In the genomic region with DNA sequence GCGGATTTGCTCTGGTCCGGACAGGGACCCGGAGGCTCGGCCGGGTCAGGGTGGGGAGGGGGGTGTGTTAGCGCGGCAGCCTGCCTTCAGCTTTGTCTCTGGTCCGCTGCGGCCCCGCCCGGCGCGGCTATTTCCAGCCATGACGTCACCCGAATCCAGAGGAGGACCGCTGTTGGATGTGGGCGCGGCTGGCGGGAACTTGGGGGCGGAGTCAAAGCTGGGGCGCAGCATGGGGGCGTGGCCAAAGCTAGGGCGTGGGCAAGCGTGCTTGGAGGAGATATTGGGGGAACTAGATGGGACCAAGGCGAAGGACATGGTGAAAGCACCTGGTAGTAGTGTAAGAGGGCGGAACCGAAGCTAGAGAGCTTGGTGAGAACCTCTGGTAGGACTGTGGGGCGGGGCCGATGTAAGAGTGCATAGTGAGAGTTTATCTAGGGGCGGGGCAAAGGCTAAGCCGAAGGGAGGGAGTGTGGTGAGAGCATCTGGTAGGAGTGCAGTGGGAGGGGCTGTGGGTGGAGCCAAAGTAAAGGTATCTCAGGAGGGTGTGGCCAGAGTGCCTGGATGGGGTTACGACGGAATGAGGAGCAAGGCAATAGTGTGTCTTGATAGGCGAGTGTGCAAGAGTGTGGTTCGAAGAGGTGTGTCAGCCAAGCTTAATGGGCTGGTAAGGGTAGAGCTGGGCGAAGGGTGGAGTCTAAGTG, we compare ENCODE assay signal across 8 mouse cellular contexts. TPM values are rescaled to one million over a fixed set of nuclear protein-coding genes. Genes with fewer than 3 reads are reported as not detected.
DNase-seq lines count a peak whose midpoint lies in the region; ATAC-seq and TF ChIP-seq lines count a peak whose summit lies in the region.

No protein-coding gene starts in this region.

- peak; percentile 94 for DNase-seq in brain, embryonic 14.5 days (ENCODE audit: low read depth)
- DNase-seq in kidney, postnatal 0 days (ENCODE audit: low spot score) = peak; percentile 97
- DNase-seq in liver, embryonic 11.5 days (ENCODE audit: low spot score) = peak; percentile 99
- DNase-seq in naive thymus-derived CD4-positive, alpha-beta T cell, adult 2 months (ENCODE audit: low read depth) = peak; percentile 96

- no peaks in the 10 kb centered on the region for H3K79me3 ChIP-seq in C2C12 (ENCODE audit: low read depth)

- TF ChIP-seq POLR2A in brain, embryonic 14.5 days (IDR thresholded peaks at IDR 0.05; ENCODE audit: borderline replicate concordance, extremely low read depth, insufficient read depth, insufficient read length, poor library complexity, severe bottlenecking) = no peak

- H3K4me1 ChIP-seq in erythroblast, embryonic 14.5 days (ENCODE audit: control insufficient read depth) = peaks cover 93% of the 10 kb centered on the region
- peaks cover 40% of the 10 kb centered on the region for H3K4me1 ChIP-seq in heart, embryonic 12.5 days (replicated peaks)
- peaks cover 13% of the 10 kb centered on the region for H3K4me1 ChIP-seq in kidney, postnatal 0 days (replicated peaks; ENCODE audit: insufficient read depth, low read length)
- peaks cover 32% of the 10 kb centered on the region for H3K4me1 ChIP-seq in liver, embryonic 11.5 days (replicated peaks; ENCODE audit: control insufficient read depth, insufficient read depth, low read length)
- peaks cover 15% of the 10 kb centered on the region for H3K4me1 ChIP-seq in stomach, embryonic 14.5 days (ENCODE audit: control insufficient read depth, insufficient read depth, low read length)

- H3K79me2 ChIP-seq in C2C12 (ENCODE audit: control insufficient read depth, insufficient read depth) = peaks cover 18% of the 10 kb centered on the region

- H3K36me3 ChIP-seq in C2C12 (ENCODE audit: control insufficient read depth, insufficient read depth) = peaks cover 4% of the 10 kb centered on the region
- peaks cover 44% of the 10 kb centered on the region for H3K36me3 ChIP-seq in erythroblast, embryonic 14.5 days (ENCODE audit: control insufficient read depth)
- H3K36me3 ChIP-seq in heart, embryonic 12.5 days = peaks cover 33% of the 10 kb centered on the region
- H3K36me3 ChIP-seq in kidney, postnatal 0 days (ENCODE audit: insufficient read depth, low read length) = peaks cover 33% of the 10 kb centered on the region
- H3K36me3 ChIP-seq in liver, embryonic 11.5 days (ENCODE audit: control insufficient read depth, insufficient read depth, low read length) = peaks cover 22% of the 10 kb centered on the region
- H3K36me3 ChIP-seq in stomach, embryonic 14.5 days (ENCODE audit: control insufficient read depth, insufficient read depth, low read length) = peaks cover 26% of the 10 kb centered on the region

- TF ChIP-seq CTCF in C2C12 (IDR thresholded peaks at IDR 0.05; ENCODE audit: control insufficient read depth, insufficient read depth, insufficient read length) = no peak
- TF ChIP-seq CTCF in brain, embryonic 14.5 days (IDR thresholded peaks at IDR 0.05; ENCODE audit: borderline replicate concordance, extremely low read depth, insufficient read depth, insufficient read length) = no peak
- TF ChIP-seq CTCF in kidney, postnatal 0 days (IDR thresholded peaks at IDR 0.05; ENCODE audit: low read depth) = no peak

- peak overlapping the region; percentile 56 for H3K4me3 ChIP-seq in C2C12 (ENCODE audit: insufficient read depth, poor library complexity, severe bottlenecking)
- H3K4me3 ChIP-seq in erythroblast, embryonic 14.5 days (replicated peaks) = peak overlapping the region; percentile 93
- peak overlapping the region; percentile 80 for H3K4me3 ChIP-seq in heart, embryonic 12.5 days
- peak overlapping the region; percentile 92 for H3K4me3 ChIP-seq in kidney, postnatal 0 days (replicated peaks; ENCODE audit: low read depth, low read length)
- peak overlapping the region; percentile 93 for H3K4me3 ChIP-seq in liver, embryonic 11.5 days (ENCODE audit: low read depth, low read length)
- H3K4me3 ChIP-seq in stomach, embryonic 14.5 days (ENCODE audit: low read depth, low read length) = peak overlapping the region; percentile 86

- peak overlapping the region; percentile 93 for H3K9ac ChIP-seq in heart, embryonic 12.5 days
- peak overlapping the region; percentile 98 for H3K9ac ChIP-seq in kidney, postnatal 0 days (ENCODE audit: low read depth, low read length)
- peak overlapping the region; percentile 94 for H3K9ac ChIP-seq in liver, embryonic 11.5 days (ENCODE audit: low read depth, low read length)
- peak overlapping the region; percentile 91 for H3K9ac ChIP-seq in stomach, embryonic 14.5 days (replicated peaks; ENCODE audit: low read depth, low read length)

- H3K27me3 ChIP-seq in C2C12 (ENCODE audit: control insufficient read depth, insufficient read depth, insufficient read length) = no peaks in the 10 kb centered on the region
- no peaks in the 10 kb centered on the region for H3K27me3 ChIP-seq in erythroblast, embryonic 14.5 days (ENCODE audit: control insufficient read depth)
- no peaks in the 10 kb centered on the region for H3K27me3 ChIP-seq in heart, embryonic 12.5 days (replicated peaks)
- H3K27me3 ChIP-seq in kidney, postnatal 0 days (ENCODE audit: insufficient read depth, low read length) = no peaks in the 10 kb centered on the region
- H3K27me3 ChIP-seq in liver, embryonic 11.5 days (replicated peaks; ENCODE audit: control insufficient read depth, insufficient read depth, low read length) = no peaks in the 10 kb centered on the region
- H3K27me3 ChIP-seq in stomach, embryonic 14.5 days (ENCODE audit: control insufficient read depth, insufficient read depth, low read length) = no peaks in the 10 kb centered on the region

- peak overlapping the region; percentile 96 for H3K27ac ChIP-seq in heart, embryonic 12.5 days (ENCODE audit: poor library complexity, severe bottlenecking)
- H3K27ac ChIP-seq in kidney, postnatal 0 days = peak overlapping the region; percentile 98
- peak overlapping the region; percentile 96 for H3K27ac ChIP-seq in liver, embryonic 11.5 days (ENCODE audit: low read depth, low read length)
- H3K27ac ChIP-seq in stomach, embryonic 14.5 days (ENCODE audit: low read length) = peak overlapping the region; percentile 96

- H3ac ChIP-seq in C2C12 (ENCODE audit: control insufficient read depth, insufficient read length, low read depth) = peak overlapping the region; percentile 76

- H3K9me3 ChIP-seq in erythroblast, embryonic 14.5 days (ENCODE audit: control insufficient read depth, low read length) = no peaks in the 10 kb centered on the region
- H3K9me3 ChIP-seq in heart, embryonic 12.5 days (replicated peaks) = no peaks in the 10 kb centered on the region
- H3K9me3 ChIP-seq in kidney, postnatal 0 days (replicated peaks; ENCODE audit: low read length) = no peaks in the 10 kb centered on the region
- no peaks in the 10 kb centered on the region for H3K9me3 ChIP-seq in liver, embryonic 11.5 days (ENCODE audit: control insufficient read depth, low read length)
- H3K9me3 ChIP-seq in stomach, embryonic 14.5 days (ENCODE audit: control insufficient read depth, low read depth, low read length) = no peaks in the 10 kb centered on the region

- WGBS in heart, embryonic 12.5 days = 1% methylated on average over 36 of the region's 36 CpGs
- under 1% methylated on average over 36 of the region's 36 CpGs for WGBS in kidney, postnatal 0 days
- 1% methylated on average over 36 of the region's 36 CpGs for WGBS in liver, embryonic 11.5 days
- 1% methylated on average over 36 of the region's 36 CpGs for WGBS in stomach, embryonic 14.5 days

- ATAC-seq in heart, embryonic 12.5 days (ENCODE audit: insufficient number of reproducible peaks, low FRiP score) = peak; percentile 87
- peak; percentile 84 for ATAC-seq in kidney, postnatal 0 days (replicated peaks; ENCODE audit: low FRiP score, low read depth)
- ATAC-seq in liver, embryonic 11.5 days (replicated peaks; ENCODE audit: low FRiP score) = peak; percentile 89
- ATAC-seq in stomach, embryonic 14.5 days (ENCODE audit: insufficient number of reproducible peaks, insufficient read depth, low FRiP score, low read depth) = peak; percentile 83

- H3K4me2 ChIP-seq in heart, embryonic 12.5 days = peak overlapping the region; percentile 80
- H3K4me2 ChIP-seq in kidney, postnatal 0 days (ENCODE audit: low read length) = peak overlapping the region; percentile 65
- peak overlapping the region; percentile 86 for H3K4me2 ChIP-seq in liver, embryonic 11.5 days
- H3K4me2 ChIP-seq in stomach, embryonic 14.5 days (replicated peaks; ENCODE audit: low read depth, low read length) = peak overlapping the region; percentile 63

TF ChIP-seq in C2C12, 6 proteins besides CTCF, POLR2A, EP300 and RAD21 (continues in another document):
- TF ChIP-seq MAX (IDR thresholded peaks at IDR 0.05) (no peak), MYOG (IDR thresholded peaks at IDR 0.05; ENCODE audit: control insufficient read depth, extremely low read depth, insufficient read length) (no peak), CEBPB (IDR thresholded peaks at IDR 0.05; ENCODE audit: low read depth) (no peak)

RNA-seq across cellular contexts. Expression of gene Klf11, which starts 0.7 kb away (rescaled TPM):
- 3.9 TPM for polyA plus RNA-seq in C2C12 (2012; fragmentation: generic; extraction: Trizol)
- polyA plus RNA-seq in brain, embryonic 14.5 days (2012; rRNA removed) = 15.1 and 19.6 TPM in 2 replicates
- polyA plus RNA-seq in erythroblast, embryonic 14.5 days (2012) = 13.4 and 13.7 TPM in 2 replicates
- polyA plus RNA-seq in heart, embryonic 12.5 days (2016; fragmentation: Nextera tagmentation; extraction: Ambion mirVana) = 20.6 and 21.6 TPM in 2 replicates
- 15.4 and 17.2 TPM in 2 replicates for polyA plus RNA-seq in kidney, postnatal 0 days (2015; fragmentation: Nextera tagmentation; extraction: Ambion mirVana)
- 8.7 and 12.1 TPM in 2 replicates for polyA plus RNA-seq in liver, embryonic 11.5 days (2014; fragmentation: Nextera tagmentation; extraction: Ambion mirVana)
- polyA plus RNA-seq in stomach, embryonic 14.5 days (2014; fragmentation: Nextera tagmentation; extraction: Ambion mirVana) = 14.3 and 14.7 TPM in 2 replicates

RNA-seq across cellular contexts. Expression of gene Cys1, which starts 29.8 kb away (rescaled TPM):
- polyA plus RNA-seq in C2C12 (2012; fragmentation: generic; extraction: Trizol) = 0.36 TPM
- 1.5 and 2.2 TPM in 2 replicates for polyA plus RNA-seq in brain, embryonic 14.5 days (2012; rRNA removed)
- polyA plus RNA-seq in erythroblast, embryonic 14.5 days (2012) = not detected in 2 replicates
- polyA plus RNA-seq in heart, embryonic 12.5 days (2016; fragmentation: Nextera tagmentation; extraction: Ambion mirVana) = 0.76 and 1.0 TPM in 2 replicates
- polyA plus RNA-seq in kidney, postnatal 0 days (2015; fragmentation: Nextera tagmentation; extraction: Ambion mirVana) = 16.2 and 16.4 TPM in 2 replicates
- polyA plus RNA-seq in liver, embryonic 11.5 days (2014; fragmentation: Nextera tagmentation; extraction: Ambion mirVana) = 0.49 and 1.1 TPM in 2 replicates
- polyA plus RNA-seq in stomach, embryonic 14.5 days (2014; fragmentation: Nextera tagmentation; extraction: Ambion mirVana) = 2.6 and 3.4 TPM in 2 replicates

RNA-seq across cellular contexts. Expression of gene Rrm2, which starts 56.2 kb away (rescaled TPM):
- polyA plus RNA-seq in C2C12 (2012; fragmentation: generic; extraction: Trizol) = 437 TPM
- 38.1 and 47.0 TPM in 2 replicates for polyA plus RNA-seq in brain, embryonic 14.5 days (2012; rRNA removed)
- 77.0 and 84.2 TPM in 2 replicates for polyA plus RNA-seq in erythroblast, embryonic 14.5 days (2012)
- 280 and 281 TPM in 2 replicates for polyA plus RNA-seq in heart, embryonic 12.5 days (2016; fragmentation: Nextera tagmentation; extraction: Ambion mirVana)
- polyA plus RNA-seq in kidney, postnatal 0 days (2015; fragmentation: Nextera tagmentation; extraction: Ambion mirVana) = 101 and 136 TPM in 2 replicates
- 422 and 475 TPM in 2 replicates for polyA plus RNA-seq in liver, embryonic 11.5 days (2014; fragmentation: Nextera tagmentation; extraction: Ambion mirVana)
- 131 and 132 TPM in 2 replicates for polyA plus RNA-seq in stomach, embryonic 14.5 days (2014; fragmentation: Nextera tagmentation; extraction: Ambion mirVana)

Comparison
In these comparisons a context has a peak if more than half of its experiments do, and no peak if none do; other contexts are left out.
1. Peak in every context shown above with its lines: DNase-seq, ATAC-seq, H3K4me3 ChIP-seq and H3K27ac ChIP-seq.